Mouse (Mus musculus) spleen, postnatal 10 days (tissue): ENCODE data around the gene Dpp9.

Source experiments
- DNase-seq, 2 experiments: peaks; one replicate each; pipeline ENCODE4 v3.0.0; 2021 to 2022; ENCODE audit warnings: low spot score in 2 of 2

Gene Dpp9

GRCm38 (mm10) chr17:56229943-56230342 lies 11.2 kb upstream of the Dpp9 start:
- no peak for DNase-seq

- no peak for DNase-seq
These were observed 7.9 kb upstream of the Dpp9 start for GRCm38 (mm10) chr17:56226566-56226965.

- DNase-seq, result no peak
These were observed 6.2 kb upstream of the Dpp9 start for GRCm38 (mm10) chr17:56224916-56225315.

- no peak for DNase-seq
These were observed 1.1 kb upstream of the Dpp9 start for GRCm38 (mm10) chr17:56219805-56220204.

GRCm38 (mm10) chr17:56219251-56219650 lies 546 bp upstream of the Dpp9 start:
- no peak for DNase-seq

- DNase-seq, result no peak
These were observed 1.0 kb downstream of the Dpp9 start for GRCm38 (mm10) chr17:56217670-56218069.

- no peak for DNase-seq
These were observed 4.5 kb downstream of the Dpp9 start for GRCm38 (mm10) chr17:56214229-56214628.

- DNase-seq, result no peak
These were observed 6.0 kb downstream of the Dpp9 start for GRCm38 (mm10) chr17:56212676-56213075.

- DNase-seq, result no peak
These were observed 7.6 kb downstream of the Dpp9 start for GRCm38 (mm10) chr17:56211090-56211489.

GRCm38 (mm10) chr17:56208821-56209220 lies 9.9 kb downstream of the Dpp9 start:
- DNase-seq, result no peak

GRCm38 (mm10) chr17:56207963-56208530 lies 10.7 kb downstream of the Dpp9 start:
- DNase-seq, result no peak

- no peak for DNase-seq
These were observed 11.6 kb downstream of the Dpp9 start for GRCm38 (mm10) chr17:56206986-56207674.

- no peak for DNase-seq
These were observed 12.3 kb downstream of the Dpp9 start for GRCm38 (mm10) chr17:56206276-56206884.

- no peak for DNase-seq
These were observed 15.0 kb downstream of the Dpp9 start for GRCm38 (mm10) chr17:56203729-56204128.

GRCm38 (mm10) chr17:56202476-56202875 lies 16.2 kb downstream of the Dpp9 start:
- no peak for DNase-seq

- no peak for DNase-seq
These were observed 17.1 kb downstream of the Dpp9 start for GRCm38 (mm10) chr17:56201642-56202041.

- no peak for DNase-seq
These were observed 18.1 kb downstream of the Dpp9 start for GRCm38 (mm10) chr17:56200586-56200985.

GRCm38 (mm10) chr17:56196860-56197259 lies 21.8 kb downstream of the Dpp9 start:
- peak; percentile 17 to 50 for DNase-seq

- DNase-seq, result no peak
These were observed 23.9 kb downstream of the Dpp9 start for GRCm38 (mm10) chr17:56194765-56195164.

GRCm38 (mm10) chr17:56194357-56194756 lies 24.3 kb downstream of the Dpp9 start:
- DNase-seq, result no peak

GRCm38 (mm10) chr17:56191266-56191665 lies 27.4 kb downstream of the Dpp9 start:
- DNase-seq, result no peak

- DNase-seq, result no peak
These were observed 33.2 kb downstream of the Dpp9 start for GRCm38 (mm10) chr17:56185281-56186141.
